Mouse (Mus musculus) intestine, postnatal 0 days (tissue): ENCODE measurements around the gene Il17c. TPM values are rescaled to one million over a fixed set of nuclear protein-coding genes. Genes with fewer than 3 reads are reported as not detected.
A peak's percentile ranks its signal among the peaks of the same experiment; 100 is the strongest.

ENCODE experiments used
- ATAC-seq: fragments of 200-750 bp; cut with Nextera tagmentation; 2 replicates; pipeline ENCODE4 v1.8.0; 2017; ENCODE audit warnings: mild to moderate bottlenecking, moderate TSS enrichment, moderate library complexity
- H3K27ac ChIP-seq: fragments of 300-500 bp; sonication (generic); 2 replicates; pipeline ENCODE4 v1.5.1; 2014; ENCODE audit warnings: mild to moderate bottlenecking, low read depth, low read length, moderate library complexity
- H3K27me3 ChIP-seq: fragments of 300-500 bp; sonication (generic); replicated peaks from 2 replicates; pipeline ENCODE4 v1.6.1; 2014; ENCODE audit warnings: low read length, mixed read lengths; ENCODE audit not compliant: control insufficient read depth, insufficient read depth
- H3K36me3 ChIP-seq: fragments of 300-500 bp; sonication (generic); 2 replicates; pipeline ENCODE4 v1.6.1; 2014; ENCODE audit warnings: mild to moderate bottlenecking, moderate library complexity; ENCODE audit not compliant: control insufficient read depth, insufficient read depth
- H3K4me1 ChIP-seq: fragments of 300-500 bp; sonication (generic); replicated peaks from 2 replicates; pipeline ENCODE4 v1.6.1; 2014; ENCODE audit warnings: antibody characterized with exemption, low read length, mixed read lengths; ENCODE audit not compliant: control insufficient read depth, insufficient read depth
- H3K4me2 ChIP-seq: fragments of 300-500 bp; sonication (generic); replicated peaks from 2 replicates; pipeline ENCODE4 v1.6.1; 2014; ENCODE audit warnings: low read depth, mild to moderate bottlenecking, moderate library complexity
- H3K4me3 ChIP-seq: fragments of 300-500 bp; sonication (generic); 2 replicates; pipeline ENCODE4 v1.5.1; 2014; ENCODE audit warnings: low read depth, low read length
- H3K9ac ChIP-seq: fragments of 300-500 bp; sonication (generic); 2 replicates; pipeline ENCODE4 v1.6.1; 2014; ENCODE audit warnings: mild to moderate bottlenecking, low read depth, low read length
- H3K9me3 ChIP-seq: fragments of 300-500 bp; sonication (generic); 2 replicates; pipeline ENCODE4 v1.6.1; 2016; ENCODE audit warnings: mixed run types; ENCODE audit not compliant: control insufficient read depth
- CTCF ChIP-seq: sonication (generic); IDR thresholded peaks from 2 replicates; pipeline ENCODE4 v1.5.1; 2016; ENCODE audit warnings: low read depth, mild to moderate bottlenecking, control low read depth, antibody characterized with exemption, moderate library complexity
- WGBS: fragments of 180-500 bp; shearing (Covaris S2); extraction: QIAGEN DNeasy Blood & Tissue Kit; methylation state at CpG from one replicate; pipeline ENCODE4 v1.1.7; 2014; 5-methylcytosine and 5-hydroxymethylcytosine counted together
- polyA plus RNA-seq: library from polyadenylated mRNA; unstranded; fragments of >200 nt; fragmentation: Nextera tagmentation; extraction: Ambion mirVana; gene quantifications from 2 replicates; pipeline ENCODE4 v1.2.1, GENCODE M21; 2015

Gene Il17c
- polyA plus RNA-seq, 1 experiment from 2014 or later = not detected

DNA sequence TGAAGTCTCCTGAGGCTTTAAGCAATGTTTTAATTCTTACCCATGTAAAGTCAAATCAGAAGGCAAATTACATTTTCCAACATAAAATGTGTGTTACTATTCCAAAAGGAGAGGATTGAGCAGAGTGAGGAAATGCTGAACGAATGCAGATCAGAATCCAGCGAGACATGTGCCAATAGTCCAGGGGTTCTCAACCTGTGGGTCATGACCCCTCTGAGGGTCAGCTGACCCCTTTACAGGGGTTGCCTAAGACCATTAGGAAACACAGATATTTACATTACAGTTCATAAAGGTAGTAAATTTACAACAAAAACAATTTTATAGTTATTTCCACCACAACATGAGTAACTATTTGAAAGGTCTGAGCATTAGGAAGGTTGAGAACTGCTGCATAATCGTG is 31.1 kb upstream of the Il17c start:
- Histone ChIP-seq H3K27ac (no peak overlapping the region), H3K36me3 (peaks cover 75% of the 10 kb centered on the region), H3K4me1 (no peaks in the 10 kb centered on the region), H3K9ac (no peak overlapping the region), H3K4me3 (no peak overlapping the region), H3K9me3 (no peaks in the 10 kb centered on the region), H3K27me3 (no peaks in the 10 kb centered on the region), H3K4me2 (no peak overlapping the region)
- ATAC-seq = no peak
- TF ChIP-seq CTCF = no peak
- WGBS = 74% methylated on average over 3 of the region's 3 CpGs

- Histone ChIP-seq H3K9me3 (no peaks in the 10 kb centered on the region), H3K36me3 (peaks cover 62% of the 10 kb centered on the region), H3K27ac (0 out of 2 replicates have a peak overlapping the region, but pooled peaks have one; percentile 2), H3K4me1 (no peaks in the 10 kb centered on the region), H3K9ac (no peak overlapping the region), H3K4me2 (no peak overlapping the region), H3K27me3 (no peaks in the 10 kb centered on the region), H3K4me3 (no peak overlapping the region)
- no peak for TF ChIP-seq CTCF
- peak; percentile 83 for ATAC-seq
Observed at GRCm38 (mm10) chr8:122393717-122394116, 28.1 kb upstream of the Il17c start.

DNA sequence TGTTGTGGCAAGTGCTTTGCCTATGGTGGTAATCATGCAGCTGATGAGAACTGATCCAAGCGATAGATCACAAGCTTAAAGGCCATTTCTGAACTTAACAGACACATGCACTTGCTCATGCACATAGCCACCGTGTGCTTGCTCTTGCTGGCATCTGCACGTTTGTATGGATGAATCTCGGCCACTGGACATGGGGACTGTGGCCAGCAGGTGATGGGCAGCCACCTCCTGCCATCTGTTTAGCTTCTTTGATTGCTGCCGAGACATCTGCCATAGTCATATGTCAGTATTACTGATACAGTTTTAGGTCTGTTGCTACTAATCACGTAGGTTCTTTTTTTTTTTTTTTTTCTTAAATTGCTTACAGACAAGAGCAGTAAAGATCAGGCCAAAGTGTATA is 26.5 kb upstream of the Il17c start:
- H3K4me3 ChIP-seq = no peak overlapping the region
- H3K9ac ChIP-seq = no peak overlapping the region
- H3K36me3 ChIP-seq = peaks cover 65% of the 10 kb centered on the region
- H3K27me3 ChIP-seq = no peaks in the 10 kb centered on the region
- no peaks in the 10 kb centered on the region for H3K9me3 ChIP-seq
- H3K4me1 ChIP-seq = no peaks in the 10 kb centered on the region
- TF ChIP-seq CTCF = no peak
- H3K4me2 ChIP-seq = no peak overlapping the region
- 84% methylated on average over 6 of the region's 6 CpGs for WGBS
- H3K27ac ChIP-seq = no peak overlapping the region
- no peak for ATAC-seq

DNA sequence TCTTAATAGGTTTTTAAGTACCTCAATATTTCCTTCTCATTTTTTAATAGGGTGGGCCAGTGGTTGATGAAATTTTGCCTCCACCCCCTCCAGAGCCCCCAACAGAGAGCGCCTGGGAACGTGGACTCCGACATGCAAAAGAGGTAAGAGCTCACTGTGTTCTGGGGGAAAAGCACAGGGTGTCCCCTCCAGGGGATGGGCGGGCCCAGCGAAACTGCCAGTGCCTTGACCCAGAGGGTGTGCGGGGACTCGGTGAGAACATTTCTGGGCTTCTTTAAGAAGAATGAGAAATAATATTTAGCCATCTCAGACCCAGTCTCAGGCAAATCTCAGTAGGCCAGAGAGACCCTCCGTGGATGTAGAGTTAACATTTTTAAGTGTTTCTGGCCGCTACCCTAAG is 23.6 kb upstream of the Il17c start:
- Histone ChIP-seq H3K4me3 (no peak overlapping the region), H3K27ac (no peak overlapping the region), H3K9ac (no peak overlapping the region), H3K36me3 (peaks cover 75% of the 10 kb centered on the region), H3K27me3 (no peaks in the 10 kb centered on the region), H3K9me3 (no peaks in the 10 kb centered on the region), H3K4me1 (no peaks in the 10 kb centered on the region), H3K4me2 (no peak overlapping the region)
- no peak for ATAC-seq
- TF ChIP-seq CTCF = no peak
- 93% methylated on average over 9 of the region's 9 CpGs for WGBS

DNA sequence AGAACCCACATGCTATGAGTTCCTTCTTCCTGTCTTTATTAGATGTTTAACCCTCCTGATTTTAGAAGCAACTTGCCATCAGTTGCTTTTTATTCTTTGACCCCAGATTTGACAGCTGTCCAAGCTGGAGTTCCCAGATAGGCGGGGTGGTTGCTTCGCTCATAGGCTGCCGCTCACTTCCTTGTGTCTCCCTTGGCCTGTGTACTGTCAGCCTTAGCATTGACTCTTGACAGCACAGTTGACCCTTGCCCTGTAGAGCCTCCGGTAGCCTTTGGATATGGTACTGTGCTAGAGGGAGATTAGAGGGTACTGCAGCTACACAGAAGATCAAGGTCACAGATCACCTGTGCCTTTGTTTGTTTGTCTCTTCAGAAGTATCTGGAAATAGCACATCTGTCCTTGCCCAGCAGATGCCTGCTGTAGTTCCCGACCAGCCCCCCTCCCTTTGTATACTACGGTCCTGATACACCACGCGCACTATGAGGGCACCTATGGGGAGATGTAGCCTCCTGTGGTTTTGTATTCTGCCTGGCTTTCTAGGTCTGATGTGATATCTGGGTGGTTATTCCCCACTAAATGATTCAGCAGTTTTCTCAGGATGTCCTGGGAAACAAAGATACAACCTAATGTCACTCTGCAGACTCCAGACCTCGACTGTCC is 16.5 kb upstream of the Il17c start:
- no peaks in the 10 kb centered on the region for H3K9me3 ChIP-seq
- no peaks in the 10 kb centered on the region for H3K27me3 ChIP-seq
- 58% methylated on average over 9 of the region's 9 CpGs for WGBS
- TF ChIP-seq CTCF = no peak
- peak; percentile 79 for ATAC-seq
- no peak overlapping the region for H3K9ac ChIP-seq
- H3K4me2 ChIP-seq = no peak overlapping the region
- H3K36me3 ChIP-seq = peaks cover 94% of the 10 kb centered on the region
- peak overlapping the region; percentile 50; the same call in 1 of the 2 replicates for H3K27ac ChIP-seq
- no peak overlapping the region for H3K4me3 ChIP-seq
- no peaks in the 10 kb centered on the region for H3K4me1 ChIP-seq

DNA sequence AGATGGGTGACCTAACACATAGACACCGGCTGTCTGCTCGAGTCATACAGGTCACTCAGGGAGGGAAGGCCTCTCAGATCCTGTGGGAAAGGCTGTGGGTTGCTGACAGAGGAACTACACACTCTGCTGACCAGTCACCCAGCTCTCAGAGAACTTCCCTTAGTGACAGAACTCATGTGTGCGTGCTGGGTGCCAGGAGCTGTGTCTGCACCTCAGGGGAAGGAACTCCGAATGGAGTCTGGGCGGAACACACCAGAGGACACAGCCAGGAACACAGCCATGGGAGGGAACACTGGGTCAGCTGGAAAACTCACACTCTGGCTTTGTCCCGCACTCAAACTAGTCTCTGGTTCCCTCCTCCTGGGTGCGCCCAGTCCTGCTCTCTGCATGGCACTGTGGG is 14.1 kb upstream of the Il17c start:
- Histone ChIP-seq H3K27me3 (no peaks in the 10 kb centered on the region), H3K36me3 (peaks cover 95% of the 10 kb centered on the region), H3K4me3 (no peak overlapping the region), H3K4me2 (no peak overlapping the region), H3K27ac (no peak overlapping the region), H3K9ac (no peak overlapping the region), H3K4me1 (no peaks in the 10 kb centered on the region), H3K9me3 (no peaks in the 10 kb centered on the region)
- ATAC-seq = no peak
- WGBS = 90% methylated on average over 7 of the region's 7 CpGs
- no peak for TF ChIP-seq CTCF

GRCm38 (mm10) chr8:122414311-122414710 is 7.5 kb upstream of the Il17c start:
- 76% methylated on average over 9 of the region's 9 CpGs for WGBS
- no peak for ATAC-seq
- peaks cover 90% of the 10 kb centered on the region for H3K36me3 ChIP-seq

More at GRCm38 (mm10) chr8:122414311-122414710, 7.5 kb upstream of the Il17c start:
- TF ChIP-seq CTCF = no peak
- Histone ChIP-seq H3K4me2 (no peak overlapping the region), H3K4me3 (no peak overlapping the region), H3K4me1 (no peaks in the 10 kb centered on the region), H3K9ac (no peak overlapping the region), H3K27me3 (no peaks in the 10 kb centered on the region), H3K27ac (peak overlapping the region; percentile 35; the same call in 1 of the 2 replicates), H3K9me3 (no peaks in the 10 kb centered on the region)
